Mouse (Mus musculus) hindbrain, embryonic 13.5 days (tissue): ENCODE data around the gene Dhdds. TPM values are rescaled to one million over a fixed set of nuclear protein-coding genes. Genes with fewer than 3 reads are reported as not detected.

ENCODE experiments used
- ATAC-seq: fragments of 200-750 bp; cut with Nextera tagmentation; 2 replicates; pipeline ENCODE4 v1.8.0; 2017; ENCODE audit warnings: moderate TSS enrichment; ENCODE audit not compliant: low FRiP score
- H3K27ac ChIP-seq: fragments of 300-500 bp; sonication (generic); 2 replicates; pipeline ENCODE4 v1.5.1; 2015; ENCODE audit warnings: inconsistent platforms, mild to moderate bottlenecking, moderate library complexity
- H3K27me3 ChIP-seq: fragments of 300-500 bp; sonication (generic); 2 replicates; pipeline ENCODE4 v1.6.1; 2015; ENCODE audit warnings: mild to moderate bottlenecking, inconsistent platforms
- H3K36me3 ChIP-seq: fragments of 300-500 bp; sonication (generic); 2 replicates; pipeline ENCODE4 v1.6.1; 2015; ENCODE audit warnings: mild to moderate bottlenecking, inconsistent platforms
- H3K4me1 ChIP-seq: fragments of 300-500 bp; sonication (generic); replicated peaks from 2 replicates; pipeline ENCODE4 v1.6.1; 2015; ENCODE audit warnings: inconsistent platforms
- H3K4me2 ChIP-seq: fragments of 300-500 bp; sonication (generic); 2 replicates; pipeline ENCODE4 v1.6.1; 2015; ENCODE audit warnings: inconsistent platforms, mild to moderate bottlenecking, moderate library complexity
- H3K4me3 ChIP-seq: fragments of 300-500 bp; sonication (generic); 2 replicates; pipeline ENCODE4 v1.5.1; 2015; ENCODE audit warnings: mild to moderate bottlenecking, inconsistent platforms
- H3K9ac ChIP-seq: fragments of 300-500 bp; sonication (generic); 2 replicates; pipeline ENCODE4 v1.6.1; 2015; ENCODE audit warnings: mild to moderate bottlenecking, inconsistent platforms
- H3K9me3 ChIP-seq: fragments of 300-500 bp; sonication (generic); 2 replicates; pipeline ENCODE4 v1.6.1; 2016; ENCODE audit warnings: inconsistent platforms
- WGBS: fragments of 180-500 bp; shearing (Covaris S2); methylation state at CpG from one replicate; pipeline ENCODE4 v1.1.7; 2015; 5-methylcytosine and 5-hydroxymethylcytosine counted together
- polyA plus RNA-seq: library from polyadenylated mRNA; unstranded; fragments of >200 nt; fragmentation: Nextera tagmentation; extraction: Ambion mirVana; gene quantifications from 2 replicates; pipeline ENCODE4 v1.2.1, GENCODE M21; 2015

The Dhdds gene
- polyA plus RNA-seq, 1 experiment from 2014 or later = 44.0 TPM

DNA sequence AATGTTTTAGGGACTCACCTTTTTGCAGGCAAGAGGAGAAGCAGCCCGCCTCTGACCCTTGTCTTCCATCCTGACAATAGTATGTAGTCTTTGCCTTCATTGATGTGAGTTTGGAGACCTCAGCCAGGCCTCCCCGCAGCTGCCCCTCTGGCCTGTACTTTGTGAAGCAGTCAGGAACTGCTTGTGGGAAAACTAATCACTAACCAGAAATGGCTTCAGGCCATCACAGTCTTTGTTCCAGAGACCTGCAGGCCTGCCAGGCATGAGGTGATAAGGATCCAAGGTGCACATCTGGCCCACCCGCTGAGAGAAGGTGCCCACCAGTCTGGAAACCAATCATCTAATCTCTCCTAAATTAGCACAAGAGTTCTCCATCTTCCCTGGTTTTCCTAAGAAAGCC lies 68.9 kb downstream of the Dhdds start:
- no peaks in the 10 kb centered on the region for H3K36me3 ChIP-seq
- H3K4me1 ChIP-seq = no peaks in the 10 kb centered on the region
- H3K9ac ChIP-seq = no peak overlapping the region
- H3K27me3 ChIP-seq = no peaks in the 10 kb centered on the region
- WGBS = 78% methylated on average over 3 of the region's 3 CpGs
- H3K9me3 ChIP-seq = no peaks in the 10 kb centered on the region
- ATAC-seq = no peak
- H3K4me2 ChIP-seq = no peak overlapping the region
- H3K4me3 ChIP-seq = no peak overlapping the region
- no peak overlapping the region for H3K27ac ChIP-seq

DNA sequence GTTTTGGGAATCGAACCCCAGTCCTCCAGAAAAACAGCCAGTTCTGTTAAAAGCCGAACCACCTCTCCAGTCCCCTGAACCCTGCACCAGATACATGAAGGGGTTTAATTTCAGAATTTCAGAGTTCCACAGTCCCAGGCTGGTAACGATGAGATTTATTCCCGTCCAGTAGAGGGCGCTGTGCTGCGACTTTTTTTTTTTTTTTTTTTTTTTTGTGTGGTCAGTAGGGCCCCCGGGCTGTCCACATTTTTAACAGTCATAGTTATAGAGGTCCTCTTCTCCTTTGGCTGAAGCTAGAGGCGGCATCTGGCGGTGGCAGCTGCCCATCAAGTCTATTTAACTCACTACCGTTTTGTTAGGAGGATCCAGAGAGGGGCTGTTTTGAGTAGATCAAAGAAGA lies 69.4 kb downstream of the Dhdds start:
- Histone ChIP-seq H3K9ac (no peak overlapping the region), H3K27me3 (no peaks in the 10 kb centered on the region), H3K36me3 (no peaks in the 10 kb centered on the region), H3K4me3 (no peak overlapping the region), H3K9me3 (no peaks in the 10 kb centered on the region), H3K27ac (no peak overlapping the region), H3K4me2 (no peak overlapping the region), H3K4me1 (no peaks in the 10 kb centered on the region)
- 8% methylated on average over 10 of the region's 10 CpGs for WGBS
- ATAC-seq = no peak

DNA sequence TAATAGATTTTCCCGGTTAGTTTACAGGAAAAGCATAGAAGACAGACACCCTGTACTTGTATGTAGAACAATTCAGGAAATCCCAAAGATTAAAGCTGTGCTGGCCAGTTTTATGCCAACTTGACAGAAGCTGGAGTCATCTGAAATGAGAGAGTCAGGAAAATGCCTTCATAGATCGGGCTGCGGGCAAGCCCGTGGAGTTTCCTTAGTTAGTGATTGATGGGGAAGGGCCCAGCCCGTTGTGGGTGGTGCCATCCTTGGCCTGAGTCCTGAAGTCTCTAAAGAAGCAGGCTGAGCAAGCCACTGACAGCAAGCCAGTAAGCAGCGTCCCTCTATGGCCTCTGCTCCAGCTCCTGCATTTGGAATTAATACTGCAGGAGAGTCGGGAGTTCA lies 71.4 kb downstream of the Dhdds start:
- H3K9me3 ChIP-seq = no peaks in the 10 kb centered on the region
- no peak overlapping the region for H3K4me3 ChIP-seq
- no peak overlapping the region for H3K4me2 ChIP-seq
- no peaks in the 10 kb centered on the region for H3K4me1 ChIP-seq
- H3K9ac ChIP-seq = no peak overlapping the region
- no peaks in the 10 kb centered on the region for H3K27me3 ChIP-seq
- no peak for ATAC-seq
- WGBS = 43% methylated on average over 7 of the region's 7 CpGs
- H3K27ac ChIP-seq = no peak overlapping the region
- no peaks in the 10 kb centered on the region for H3K36me3 ChIP-seq

DNA sequence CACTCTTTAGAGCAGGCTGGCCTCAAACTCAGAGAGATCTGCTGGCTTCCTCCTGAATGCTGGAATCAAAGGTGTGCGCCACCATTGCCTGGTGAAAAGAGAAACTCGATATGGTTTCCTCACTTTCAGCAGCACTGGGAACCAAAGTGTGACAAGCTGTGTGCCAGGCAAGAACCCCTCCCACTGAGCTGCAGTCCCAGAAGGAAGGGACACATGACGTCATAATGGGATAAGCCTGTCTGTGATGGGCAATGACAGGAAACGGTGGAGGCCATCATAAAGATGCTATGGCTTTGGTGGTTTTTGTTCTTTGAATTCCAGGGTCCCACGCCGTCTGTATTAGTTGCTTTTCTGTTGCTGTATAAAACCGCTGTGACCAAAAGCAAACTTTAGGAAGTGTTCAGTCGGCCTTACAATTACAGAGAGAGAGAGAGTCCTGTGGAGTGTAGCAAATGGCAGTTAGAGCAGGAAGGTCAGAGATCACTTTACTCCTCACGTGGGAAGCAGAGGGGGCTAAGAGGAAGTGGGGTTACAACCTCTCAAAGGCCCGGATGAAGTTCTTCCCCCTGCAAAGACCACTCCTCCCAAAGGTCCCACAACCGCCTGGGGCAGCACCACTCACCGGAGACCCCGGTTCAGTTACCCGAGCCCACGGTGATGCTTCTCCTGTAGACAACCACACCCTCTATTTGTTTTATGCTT lies 72.0 kb downstream of the Dhdds start:
- H3K4me1 ChIP-seq = no peaks in the 10 kb centered on the region
- no peak overlapping the region for H3K27ac ChIP-seq
- ATAC-seq = no peak
- no peak overlapping the region for H3K4me2 ChIP-seq
- H3K36me3 ChIP-seq = no peaks in the 10 kb centered on the region
- H3K4me3 ChIP-seq = no peak overlapping the region
- 64% methylated on average over 15 of the region's 15 CpGs for WGBS
- H3K9ac ChIP-seq = no peak overlapping the region
- no peaks in the 10 kb centered on the region for H3K27me3 ChIP-seq
- H3K9me3 ChIP-seq = no peaks in the 10 kb centered on the region

DNA sequence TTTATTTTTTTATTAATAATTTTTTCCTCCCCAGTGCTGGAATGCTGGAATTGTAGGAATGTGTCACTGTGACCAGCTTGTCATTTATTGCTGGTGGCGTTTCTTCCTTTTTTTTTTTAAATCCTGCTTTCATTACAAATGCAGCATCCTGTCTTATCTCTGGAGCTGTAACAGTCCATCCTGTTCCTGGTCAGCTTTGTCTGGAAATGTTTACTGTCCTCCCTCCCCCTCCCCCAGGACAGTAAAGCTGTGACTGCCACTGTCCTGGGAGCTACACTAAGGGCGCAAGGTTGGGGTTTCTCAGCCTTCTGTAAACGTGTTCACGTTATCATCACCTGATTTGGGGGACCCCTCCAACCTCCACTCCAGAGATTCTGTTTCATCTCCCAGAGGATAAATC lies 75.5 kb downstream of the Dhdds start:
- Histone ChIP-seq H3K4me1 (no peaks in the 10 kb centered on the region), H3K4me2 (no peak overlapping the region), H3K9me3 (no peaks in the 10 kb centered on the region), H3K4me3 (no peak overlapping the region), H3K36me3 (no peaks in the 10 kb centered on the region), H3K27me3 (no peaks in the 10 kb centered on the region), H3K27ac (no peak overlapping the region), H3K9ac (no peak overlapping the region)
- ATAC-seq = no peak
- 88% methylated on average over 4 of the region's 4 CpGs for WGBS

DNA sequence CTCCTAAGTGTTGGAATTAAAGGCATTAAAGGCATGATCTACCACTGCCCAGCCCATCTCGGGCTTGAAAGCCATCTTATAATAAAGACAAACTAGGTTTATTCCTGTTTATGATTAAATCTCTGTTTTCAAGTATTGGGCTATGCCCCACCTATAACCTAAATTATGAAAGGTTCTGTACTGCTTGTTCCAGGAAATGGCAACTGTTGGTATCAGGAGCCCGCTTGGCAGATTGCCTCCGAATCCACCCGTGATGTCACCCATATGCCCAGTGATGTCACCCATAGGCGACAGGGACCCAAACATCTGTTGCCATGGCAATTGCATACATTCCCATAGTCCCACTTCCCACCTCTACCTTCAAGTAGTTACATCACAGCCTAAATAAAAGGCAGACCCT lies 77.0 kb downstream of the Dhdds start:
- no peaks in the 10 kb centered on the region for H3K27me3 ChIP-seq
- no peaks in the 10 kb centered on the region for H3K9me3 ChIP-seq
- ATAC-seq = no peak
- H3K4me1 ChIP-seq = no peaks in the 10 kb centered on the region
- H3K4me2 ChIP-seq = no peak overlapping the region
- H3K27ac ChIP-seq = no peak overlapping the region
- 92% methylated on average over 5 of the region's 5 CpGs for WGBS
- no peak overlapping the region for H3K9ac ChIP-seq
- no peaks in the 10 kb centered on the region for H3K36me3 ChIP-seq
- H3K4me3 ChIP-seq = no peak overlapping the region

Other genes with a start within 250 kb of the Dhdds start
- 35.6 and 37.4 TPM in 2 replicates for gene Arid1a, start 244.1 kb downstream of the Dhdds start, polyA plus RNA-seq
- gene Rps6ka1, start 113.1 kb downstream of the Dhdds start, polyA plus RNA-seq = 20.9 and 23.6 TPM in 2 replicates
- 1,402 and 1,435 TPM in 2 replicates for gene Hmgn2, start 32.3 kb downstream of the Dhdds start, polyA plus RNA-seq
- 0.17 and 0.31 TPM in 2 replicates for gene Lin28a, start 17.9 kb upstream of the Dhdds start, polyA plus RNA-seq
- gene Zfp683, start 52.9 kb upstream of the Dhdds start, polyA plus RNA-seq = not detected in 2 replicates
- gene Crybg2, start 59.9 kb upstream of the Dhdds start, polyA plus RNA-seq = 0.49 and 1.1 TPM in 2 replicates
- 3.9 TPM in 2 replicates for gene Cd52, start 94.2 kb upstream of the Dhdds start, polyA plus RNA-seq
- gene Ubxn11, start 101.7 kb upstream of the Dhdds start, polyA plus RNA-seq = 14.7 and 16.0 TPM in 2 replicates
- gene Sh3bgrl3, start 127.9 kb upstream of the Dhdds start, polyA plus RNA-seq = 371 and 393 TPM in 2 replicates
- 21.2 and 22.5 TPM in 2 replicates for gene Cep85, start 186.2 kb upstream of the Dhdds start, polyA plus RNA-seq
- gene Gm7534, start 202.1 kb upstream of the Dhdds start, polyA plus RNA-seq = not detected in 2 replicates
- not detected in 2 replicates for gene Catsper4, start 226.5 kb upstream of the Dhdds start, polyA plus RNA-seq
- 0.06 and 0.08 TPM in 2 replicates for gene Cnksr1, start 237.5 kb upstream of the Dhdds start, polyA plus RNA-seq
- 0.45 and 0.56 TPM in 2 replicates for gene E130218I03Rik, start 242.7 kb upstream of the Dhdds start, polyA plus RNA-seq
- gene Zfp593, start 244.7 kb upstream of the Dhdds start, polyA plus RNA-seq = 15.5 and 15.7 TPM in 2 replicates
- gene Gm30191, start 246.0 kb upstream of the Dhdds start, polyA plus RNA-seq = 0.54 and 0.74 TPM in 2 replicates